Mouse (Mus musculus) ES-E14 (cell line): ENCODE data around the gene Smim5. TPM values are rescaled to one million over a fixed set of nuclear protein-coding genes. Genes with fewer than 3 reads are reported as not detected.
A peak's percentile ranks its signal among the peaks of the same experiment; 100 is the strongest.

ENCODE experiments used
- DNase-seq: peaks from one replicate; pipeline ENCODE4 v3.0.0-alpha.2; 2013; ENCODE audit warnings: low read depth, low spot score
- H3K27ac ChIP-seq: 2 replicates; pipeline ENCODE4 v1.5.1; 2012; ENCODE audit warnings: low read depth, mild to moderate bottlenecking, low read length, moderate library complexity, mixed read lengths; ENCODE audit not compliant: poor library complexity, insufficient read depth, severe bottlenecking
- H3K36me3 ChIP-seq: 2 replicates; pipeline ENCODE4 v1.6.1; 2012; ENCODE audit warnings: mild to moderate bottlenecking, low read length, moderate library complexity, mixed read lengths; ENCODE audit not compliant: control insufficient read depth, poor library complexity, insufficient read depth, severe bottlenecking
- H3K4me1 ChIP-seq, 2 experiments: fragments of 150-350 bp in 1 of 2; sonication (generic) in 1 of 2; 2 replicates each; pipeline ENCODE4 v1.6.1; 2012; ENCODE audit warnings: low read length in 2 of 2, mild to moderate bottlenecking in 1 of 2, mixed read lengths in 1 of 2; ENCODE audit not compliant: control insufficient read depth in 2 of 2, insufficient read depth in 2 of 2, poor library complexity in 1 of 2
- H3K4me3 ChIP-seq, 2 experiments: fragments of 150-350 bp in 1 of 2; sonication (generic) in 1 of 2; 2 replicates each; pipeline ENCODE4 v1.5.1; 2012; ENCODE audit warnings: low read length in 2 of 2, low read depth in 1 of 2, mild to moderate bottlenecking in 1 of 2, mixed read lengths in 1 of 2; ENCODE audit not compliant: insufficient read depth in 1 of 2, poor library complexity in 1 of 2, severe bottlenecking in 1 of 2
- H3K9ac ChIP-seq: 2 replicates; pipeline ENCODE4 v1.6.1; 2012; ENCODE audit warnings: low read depth, mild to moderate bottlenecking, low read length, mixed read lengths; ENCODE audit not compliant: poor library complexity, insufficient read depth, severe bottlenecking
- H3K9me3 ChIP-seq: fragments of 150-350 bp; sonication (generic); 2 replicates; pipeline ENCODE4 v1.6.1; 2012; ENCODE audit warnings: low read depth, mild to moderate bottlenecking, low read length; ENCODE audit not compliant: control insufficient read depth, insufficient read depth
- CHD2 ChIP-seq: IDR thresholded peaks from 2 replicates; pipeline ENCODE4 v1.6.1; 2014; ENCODE audit warnings: mild to moderate bottlenecking, low read depth, low read length, inconsistent platforms
- HCFC1 ChIP-seq: IDR thresholded peaks from 2 replicates; pipeline ENCODE4 v1.6.1; 2012; ENCODE audit warnings: low read length, inconsistent platforms, borderline replicate concordance; ENCODE audit not compliant: insufficient read depth
- MAFK ChIP-seq: IDR thresholded peaks from 2 replicates; pipeline ENCODE4 v1.6.1; 2014; ENCODE audit warnings: mild to moderate bottlenecking, low read depth, low read length, inconsistent platforms; ENCODE audit not compliant: insufficient read depth
- ZC3H11A ChIP-seq: IDR thresholded peaks from 2 replicates; pipeline ENCODE4 v1.6.1; 2012; ENCODE audit warnings: low read depth, mild to moderate bottlenecking, inconsistent platforms, low read length, borderline replicate concordance
- ZNF384 ChIP-seq: IDR thresholded peaks from 2 replicates; pipeline ENCODE4 v1.6.1; 2012; ENCODE audit warnings: low read depth, low read length, inconsistent platforms
- in situ Hi-C, 2 experiments: fragments of 600-800 bp; cut with MboI; formaldehyde crosslinking; loops; one replicate each; pipeline ENCODE4 v1.15.1; 2025; ENCODE audit warnings: low sequenced_read_pairs in 2 of 2, inconsistent platforms in 1 of 2; ENCODE audit not compliant: unreplicated experiment in 2 of 2
- total RNA-seq: library from RNA; depleted of rRNA; stranded (reverse); fragments of 300-350 nt; gene quantifications from 2 replicates; pipeline ENCODE4 v1.2.3, GENCODE M21; 2012

Gene Smim5
- total RNA-seq, 1 experiment, result 0.67 TPM

DNA sequence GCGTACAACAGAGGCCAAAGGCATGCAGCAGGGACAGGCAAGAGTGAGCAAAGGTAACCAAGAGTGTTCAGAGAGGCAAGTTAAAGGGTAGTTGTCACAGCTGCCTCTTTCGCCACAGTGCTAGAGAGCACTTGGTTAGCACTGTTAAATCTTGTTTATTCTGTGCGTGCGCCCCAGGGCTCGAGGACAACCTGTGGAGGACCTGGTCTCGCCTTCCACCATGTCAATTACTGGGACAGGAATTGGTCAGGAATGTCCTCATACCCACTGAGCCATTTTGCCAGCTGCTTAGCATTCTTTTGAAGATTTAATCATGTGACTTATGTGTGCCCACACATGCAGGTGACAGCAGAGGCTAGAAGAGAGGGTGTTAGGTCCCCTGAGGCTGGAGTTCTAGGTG is 10.6 kb upstream of the Smim5 start:
- in situ Hi-C loops, result no loop called here
- no peak for DNase-seq
- Histone ChIP-seq H3K36me3 (peaks cover 7% of the 10 kb centered on the region; the same call in 1 of the 2 replicates), H3K4me3 (no peak overlapping the region), H3K9me3 (no peaks in the 10 kb centered on the region), H3K4me1 (peaks cover 3 to 35% of the 10 kb centered on the region in 2 experiments), H3K27ac (no peak overlapping the region), H3K9ac (no peak overlapping the region)
- no peak for TF ChIP-seq HCFC1
- TF ChIP-seq MAFK, result no peak
- TF ChIP-seq CHD2, result no peak
- no peak for TF ChIP-seq ZC3H11A
- TF ChIP-seq ZNF384, result no peak

DNA sequence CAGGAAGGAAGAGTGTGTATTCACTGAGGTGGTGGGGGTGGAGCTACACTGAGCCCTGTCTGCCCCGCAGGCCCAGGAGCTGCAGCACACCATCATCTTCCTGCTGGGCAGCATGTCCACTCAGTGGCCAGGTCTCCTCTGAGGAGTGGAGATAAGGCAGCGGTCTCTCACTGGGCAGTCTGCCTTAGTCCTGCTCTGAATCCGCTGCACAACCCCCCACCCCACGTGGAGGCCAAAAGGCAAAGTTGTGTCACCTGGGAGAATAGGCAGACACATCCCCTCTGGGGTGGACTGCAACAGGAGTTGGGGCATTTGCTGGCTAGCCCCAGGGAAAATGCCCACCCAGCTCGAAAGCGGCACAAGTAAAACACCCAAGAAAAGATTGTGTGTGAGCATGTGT is 7.6 kb upstream of the Smim5 start:
- DNase-seq, result no peak
- TF ChIP-seq CHD2 (no peak), HCFC1 (no peak), ZNF384 (no peak), ZC3H11A (no peak), MAFK (no peak)
- Histone ChIP-seq H3K36me3 (peaks cover 10% of the 10 kb centered on the region; the same call in 1 of the 2 replicates), H3K4me3 (no peak overlapping the region), H3K9ac (no peak overlapping the region), H3K27ac (no peak overlapping the region), H3K4me1 (peaks cover 0 to 20% of the 10 kb centered on the region in 2 experiments; a peak in 2 of 4 replicates), H3K9me3 (no peaks in the 10 kb centered on the region)
- in situ Hi-C loops, result no loop called here

DNA sequence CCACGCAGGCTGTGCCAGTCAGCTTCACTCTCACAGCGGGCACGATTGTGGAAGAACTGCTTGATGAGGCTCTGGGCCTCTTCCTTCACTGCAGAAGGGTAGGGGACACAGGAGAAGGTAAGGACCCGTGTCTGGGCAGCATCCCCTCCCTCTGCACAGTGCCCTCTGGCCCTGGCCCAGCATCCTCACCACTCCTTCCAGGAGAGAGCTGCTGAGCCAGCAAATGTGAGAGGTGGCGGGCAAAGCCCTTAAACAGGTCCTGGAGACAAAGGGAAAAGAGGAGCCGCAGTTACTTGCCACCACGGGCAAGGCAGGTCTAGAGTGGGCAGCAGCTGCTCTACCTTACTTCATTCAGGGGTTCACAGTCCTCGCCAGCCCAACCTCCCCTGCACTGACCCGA is 6.7 kb upstream of the Smim5 start:
- Histone ChIP-seq H3K4me3 (no peak overlapping the region), H3K36me3 (peaks cover 10% of the 10 kb centered on the region; the same call in 1 of the 2 replicates), H3K9ac (no peak overlapping the region), H3K4me1 (peaks cover 0 to 20% of the 10 kb centered on the region in 2 experiments; a peak in 2 of 4 replicates), H3K9me3 (no peaks in the 10 kb centered on the region), H3K27ac (no peak overlapping the region)
- TF ChIP-seq ZNF384, result no peak
- no peak for TF ChIP-seq CHD2
- no peak for TF ChIP-seq HCFC1
- TF ChIP-seq ZC3H11A, result no peak
- TF ChIP-seq MAFK, result no peak
- in situ Hi-C loops, result no loop called here
- no peak for DNase-seq

DNA sequence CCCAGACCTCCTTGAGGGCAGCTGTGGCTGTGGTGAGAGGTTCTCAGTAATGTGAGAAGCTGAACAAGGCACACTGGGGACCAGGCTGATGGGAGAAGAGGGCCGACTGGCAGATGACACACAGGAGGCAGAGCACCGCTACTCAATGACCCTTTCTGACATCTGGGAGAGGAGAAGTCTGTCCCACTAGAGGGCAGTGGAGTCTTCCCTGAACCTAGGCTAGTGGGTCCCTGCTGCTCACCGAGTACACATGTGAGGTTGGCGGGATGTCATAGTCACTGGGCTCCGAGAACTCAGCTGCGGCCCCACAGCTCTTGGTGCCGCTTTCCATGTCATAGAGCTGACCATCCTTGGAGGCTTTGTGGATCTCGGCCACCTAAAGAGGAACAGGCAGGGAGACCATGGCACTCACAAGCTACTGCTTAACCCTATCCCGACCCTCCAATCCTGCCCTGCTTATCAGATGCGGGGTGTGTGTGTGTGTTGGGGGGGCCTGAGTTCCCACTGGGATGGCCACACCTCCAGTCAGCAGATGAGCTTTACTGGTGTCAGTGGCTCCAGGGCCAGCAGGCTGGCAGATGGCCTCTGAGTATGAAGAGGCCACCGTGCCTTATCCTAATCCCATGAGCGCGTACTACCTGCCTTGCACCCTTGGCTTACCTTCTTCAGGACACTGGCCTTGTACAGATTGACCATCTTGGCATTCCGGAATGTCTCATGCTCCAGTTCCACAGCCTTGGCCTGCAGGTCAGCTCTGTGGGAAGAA is 4.8 kb upstream of the Smim5 start:
- peak; percentile 42 for DNase-seq
- TF ChIP-seq HCFC1 (no peak), CHD2 (no peak), MAFK (no peak), ZC3H11A (no peak)
- H3K27ac ChIP-seq, result no peak overlapping the region

More for the DNA sequence above, 4.8 kb upstream of the Smim5 start:
- Histone ChIP-seq H3K36me3 (peaks cover 10% of the 10 kb centered on the region; the same call in 1 of the 2 replicates), H3K9ac (no peak overlapping the region), H3K4me3 (no peak overlapping the region), H3K4me1 (peaks cover 0 to 23% of the 10 kb centered on the region in 2 experiments; a peak in 3 of 4 replicates), H3K9me3 (no peaks in the 10 kb centered on the region)
- in situ Hi-C loops, result no loop called here
